Mouse (Mus musculus) cerebellum, adult 2 months (tissue): ENCODE measurements around the gene Dpp6.

Experiments used
- CTCF ChIP-seq: fragments of 200-500 bp; IDR thresholded peaks from 2 replicates; pipeline ENCODE4 v1.5.1; 2011; ENCODE audit warnings: low read depth, mild to moderate bottlenecking, control low read depth, low read length, moderate library complexity, borderline replicate concordance; ENCODE audit not compliant: insufficient read depth
- POLR2A ChIP-seq: fragments of 200-500 bp; IDR thresholded peaks from 2 replicates; pipeline ENCODE4 v1.6.1; 2011; ENCODE audit warnings: low read length, control low read depth, borderline replicate concordance; ENCODE audit not compliant: insufficient read depth

GRCm38 (mm10) chr5:27737168-27737567 is 920.2 kb downstream of the Dpp6 start:
- TF ChIP-seq CTCF = peak; percentile 38; the same call in 1 of the 2 replicates
- no peak for TF ChIP-seq POLR2A
